Mouse (Mus musculus) neural tube, embryonic 10.5 days (tissue): ENCODE data around the gene Gys1.
A peak's percentile ranks its signal among the peaks of the same experiment; 100 is the strongest.
"Not testable (repeated sequence)": the region's sequence is repeated elsewhere in the genome, so short reads cannot be mapped to it uniquely, and the experiment has no call there.

Experiments
- DNase-seq: peaks from one replicate; pipeline ENCODE4 v3.0.0-alpha.2; 2017; ENCODE audit warnings: low spot score; ENCODE audit errors: extremely low spot score

The Gys1 gene

GRCm38 (mm10) chr7:45476453-45476852 is 41.8 kb downstream of the Gys1 start:
- DNase-seq: no peak

- peak; percentile 35 for DNase-seq
Observed at GRCm38 (mm10) chr7:45477003-45477402, 42.4 kb downstream of the Gys1 start.

DNA sequence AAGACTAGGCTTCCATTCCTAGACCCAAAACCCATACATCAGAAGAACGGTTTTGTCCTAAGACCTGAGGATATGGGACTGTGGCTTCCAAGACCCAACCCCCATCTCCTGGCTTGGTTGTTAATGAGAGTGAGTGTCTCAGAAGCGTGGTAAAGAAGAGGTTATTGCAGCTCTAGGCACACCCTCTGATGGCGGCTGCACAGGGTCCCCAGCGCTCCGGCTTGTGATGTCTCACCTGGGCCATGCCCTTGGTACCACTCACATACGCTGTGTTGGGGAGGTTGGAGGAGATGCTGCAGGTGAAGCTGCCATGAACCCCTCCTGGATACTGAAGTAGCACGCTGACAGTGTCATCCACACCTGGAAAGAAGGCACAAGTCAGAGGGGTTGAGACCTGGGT is 44.1 kb downstream of the Gys1 start:
- DNase-seq: no peak

DNA sequence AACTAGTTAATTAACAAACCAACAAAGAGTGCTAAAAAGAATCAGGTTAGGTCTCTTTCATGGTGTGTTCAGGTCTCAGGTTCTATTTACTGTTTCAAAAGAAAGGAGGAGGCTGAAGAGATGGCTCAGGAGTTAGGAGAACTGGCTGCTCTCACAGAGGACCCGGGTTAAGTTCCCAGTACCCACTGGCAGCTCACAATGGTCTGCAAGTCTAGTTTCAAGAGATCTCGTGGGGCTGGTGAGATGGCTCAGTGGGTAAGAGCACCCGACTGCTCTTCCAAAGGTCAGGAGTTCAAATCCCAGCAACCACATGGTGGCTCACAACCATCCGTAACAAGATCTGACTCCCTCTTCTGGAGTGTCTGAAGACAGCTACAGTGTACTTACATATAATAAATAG is 45.7 kb downstream of the Gys1 start:
- DNase-seq: not testable (repeated sequence)

GRCm38 (mm10) chr7:45481374-45481927 is 46.8 kb downstream of the Gys1 start, which contains the start of gene Tulp2:
Gene Tulp2, plus strand, starts transcription at chr7:45481877.
- peak; percentile 36 for DNase-seq

DNA sequence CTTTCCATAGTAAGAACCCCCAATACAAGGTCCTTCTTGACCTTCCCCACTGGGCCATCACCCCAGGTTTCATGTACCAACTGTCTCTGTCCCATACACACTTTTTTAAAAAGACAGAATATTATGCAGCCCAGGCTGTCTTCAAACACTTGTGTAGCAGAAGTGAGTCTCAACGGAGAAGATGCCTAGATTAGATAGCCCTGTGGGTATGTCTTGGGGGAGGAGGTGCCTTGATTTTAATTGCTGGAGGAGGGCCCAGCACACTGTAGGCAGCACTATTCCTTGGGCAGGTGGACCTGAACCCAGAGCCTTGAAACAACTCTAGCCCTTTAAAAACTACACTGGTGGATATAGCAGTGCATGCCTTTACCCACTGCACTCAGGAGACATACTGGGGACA is 47.5 kb downstream of the Gys1 start:
- no peak for DNase-seq

DNA sequence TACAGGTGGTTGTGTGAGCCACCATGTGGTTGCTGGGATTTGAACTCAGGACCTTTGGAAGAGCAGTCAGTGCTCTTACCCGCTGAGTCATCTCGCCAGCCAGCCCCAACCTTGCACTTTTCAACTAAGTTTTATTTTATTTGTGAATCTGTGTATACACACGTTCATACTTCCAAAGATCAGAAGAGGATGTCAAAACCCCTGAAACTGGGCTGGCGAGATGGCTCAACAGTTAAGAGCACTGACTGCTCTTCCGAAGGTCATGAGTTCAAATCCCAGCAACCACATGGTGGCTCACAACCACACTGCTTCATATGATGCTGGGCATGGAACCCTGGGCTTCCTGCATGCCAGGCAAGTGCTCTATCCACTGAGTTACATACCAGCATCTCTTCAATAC is 50.3 kb downstream of the Gys1 start:
- not testable (repeated sequence) for DNase-seq

DNA sequence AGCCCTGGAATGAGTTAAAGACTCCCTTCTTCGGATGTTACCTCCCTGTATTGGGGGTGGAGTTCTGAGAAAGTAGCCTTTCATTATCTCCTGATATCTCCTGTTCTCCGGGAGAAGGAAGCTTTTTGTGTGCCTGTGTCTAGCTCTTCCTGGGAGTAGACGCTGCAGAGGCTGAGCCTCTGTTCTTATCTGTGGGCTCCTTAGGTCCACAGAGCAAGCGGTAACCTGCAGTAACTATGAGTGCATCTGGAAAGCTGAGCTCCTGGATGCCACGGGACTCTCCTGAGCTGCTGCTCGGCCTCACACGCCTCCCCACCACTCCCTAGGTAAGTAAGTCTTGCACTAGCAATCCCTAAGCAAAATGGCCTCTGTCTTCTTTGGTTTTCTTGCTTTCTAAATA is 51.5 kb downstream of the Gys1 start:
- DNase-seq: no peak

GRCm38 (mm10) chr7:45486761-45487415 is 52.2 kb downstream of the Gys1 start, which contains the start of gene Gm45808:
Gene Gm45808, minus strand, starts transcription at chr7:45486811.
- no peak for DNase-seq

GRCm38 (mm10) chr7:45487861-45488292 is 53.2 kb downstream of the Gys1 start:
- DNase-seq: peak; percentile 50

DNA sequence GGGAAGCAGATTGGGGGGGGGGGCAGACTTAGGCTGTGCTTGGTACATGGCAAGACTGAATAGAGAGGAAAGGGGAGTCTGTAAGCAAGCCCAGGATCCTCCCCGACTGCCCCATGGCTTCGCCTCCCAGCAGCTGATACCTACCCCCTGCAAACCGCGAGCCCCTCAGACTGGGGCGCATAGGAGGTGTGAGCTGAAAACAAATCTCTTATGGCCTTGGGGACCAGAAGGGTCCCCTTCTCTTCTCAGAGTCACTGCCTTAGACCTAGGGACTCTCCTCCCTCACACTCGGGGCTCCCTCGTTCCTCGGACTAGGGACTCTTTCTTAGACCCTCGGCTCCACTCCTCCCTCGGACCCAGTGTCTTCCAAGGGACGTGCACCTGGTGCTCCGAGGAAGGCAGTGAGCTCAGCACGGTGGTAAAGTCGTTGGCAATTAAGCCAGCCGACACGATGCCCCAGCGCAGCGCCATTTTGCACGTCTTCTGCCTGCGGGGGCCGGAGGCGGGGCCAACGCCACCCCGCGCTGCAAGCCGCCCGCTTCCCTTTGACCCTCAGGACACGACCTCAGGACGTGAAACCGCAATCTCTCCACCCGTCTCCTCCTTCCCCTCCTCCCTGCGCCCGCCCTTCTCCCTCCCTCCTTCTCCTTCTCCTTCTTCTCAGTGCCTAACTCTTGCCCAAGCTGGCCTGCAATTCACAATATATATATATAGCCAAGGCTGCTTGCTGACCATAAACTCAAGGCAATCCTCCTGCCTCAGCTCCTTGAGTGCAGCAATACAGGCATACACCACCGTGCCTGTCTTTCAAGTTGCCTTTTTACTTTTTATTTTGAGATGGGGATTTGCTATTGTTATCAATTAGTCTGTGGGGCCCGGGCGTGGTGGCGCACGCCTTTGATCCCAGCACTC is 53.9 kb downstream of the Gys1 start, which contains the start of gene Dhdh:
TSS of gene Dhdh (minus strand) at position 513 of the 912 bp plus-strand sequence.
- peak; percentile 71 for DNase-seq

GRCm38 (mm10) chr7:45489578-45489977 is 54.9 kb downstream of the Gys1 start:
- DNase-seq: no peak

GRCm38 (mm10) chr7:45490822-45491221 is 56.2 kb downstream of the Gys1 start:
- DNase-seq: peak; percentile 51

GRCm38 (mm10) chr7:45491264-45491663 is 56.6 kb downstream of the Gys1 start:
- no peak for DNase-seq

DNA sequence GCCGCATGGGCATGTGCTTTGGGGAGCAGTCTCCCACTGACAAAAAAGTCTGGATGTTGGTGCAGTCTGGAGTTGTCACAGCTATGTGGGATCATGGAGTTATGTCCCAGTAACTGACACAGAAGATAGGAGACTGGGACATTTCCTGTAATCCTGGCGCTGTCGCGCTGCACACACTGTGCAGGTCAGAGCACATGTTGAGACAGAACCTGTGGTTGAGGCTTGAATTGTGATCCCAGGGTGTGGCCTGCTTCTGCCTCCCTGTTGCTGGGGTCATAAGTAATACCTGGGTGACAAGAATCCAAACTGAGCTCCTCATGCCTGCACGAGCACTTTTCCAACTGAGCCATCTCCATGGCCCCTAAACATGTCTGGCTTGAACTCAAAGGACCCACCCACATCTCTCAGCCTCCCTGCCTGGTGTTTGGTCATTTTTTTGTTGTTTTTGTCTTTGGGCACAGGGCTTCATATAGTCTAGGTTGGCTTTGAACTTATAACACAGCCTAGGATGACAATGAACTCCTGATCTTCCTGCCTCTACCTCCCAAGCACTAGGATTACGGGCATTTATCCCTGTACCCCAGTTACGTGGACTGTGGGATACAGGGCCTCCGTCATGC is 57.7 kb downstream of the Gys1 start:
- no peak for DNase-seq

- DNase-seq: no peak
Observed at GRCm38 (mm10) chr7:45492951-45493350, 58.3 kb downstream of the Gys1 start.

- no peak for DNase-seq
Observed at GRCm38 (mm10) chr7:45494548-45494947, 59.9 kb downstream of the Gys1 start.

- no peak for DNase-seq
Observed at GRCm38 (mm10) chr7:45498427-45498826, 63.8 kb downstream of the Gys1 start.
